Mouse (Mus musculus): ENCODE data around the gene Crabp1.

GRCm38 (mm10) chr9:54722156-54722555, 42.4 kb upstream of the Crabp1 start:
- TF ChIP-seq CTCF (IDR thresholded peaks at IDR 0.05; ENCODE audit: extremely low read depth, insufficient read depth, insufficient read length, insufficient replicate concordance) (no peak), POLR2A (IDR thresholded peaks at IDR 0.05; ENCODE audit: low read depth, low read length) (no peak)
